Mouse (Mus musculus) ovary, postnatal 14 days (tissue): Measurements from ENCODE around the gene Lcat.

Experiments used
- DNase-seq: peaks from one replicate; pipeline ENCODE4 v3.0.0; 2022; ENCODE audit warnings: low spot score

Gene Lcat

DNA sequence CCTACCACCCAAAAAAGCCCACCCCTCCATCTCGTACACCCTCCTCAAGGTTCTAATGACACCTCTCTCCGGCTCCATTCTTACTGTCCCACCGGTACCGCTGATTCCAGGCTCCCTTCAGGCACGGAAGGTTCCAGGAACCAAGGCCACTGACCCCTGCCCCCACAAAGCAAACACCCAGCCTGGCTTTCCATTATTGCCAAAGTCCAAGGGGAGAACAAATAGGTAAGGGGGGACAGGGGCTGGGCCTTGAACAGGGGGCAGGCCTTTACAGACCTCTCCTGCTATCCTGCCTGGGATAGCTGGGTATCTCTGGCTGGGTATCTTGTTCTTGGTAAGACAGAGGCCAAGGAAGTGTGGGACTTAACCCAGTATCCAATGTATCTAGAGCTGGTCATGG lies 640 bp downstream of the Lcat start:
- no peak for DNase-seq

DNA sequence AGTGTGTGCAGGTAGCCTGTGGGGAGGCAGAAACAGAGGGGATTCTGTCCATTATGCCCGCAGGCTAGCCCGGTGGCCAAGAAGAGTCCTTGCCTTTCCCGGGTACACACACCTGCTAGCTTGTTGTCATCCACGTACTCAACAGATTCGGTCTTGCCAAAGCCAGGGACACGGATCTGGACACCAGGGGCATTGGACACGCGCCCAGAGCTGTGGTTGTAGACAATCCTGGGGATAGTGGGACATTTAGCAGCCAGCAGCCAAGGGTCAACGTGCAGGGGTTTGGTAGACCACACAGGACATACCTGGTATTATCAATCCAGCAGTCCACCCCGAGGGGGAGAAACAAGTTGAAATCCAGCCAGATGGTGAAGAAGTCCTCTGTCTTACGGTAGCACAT lies 1.2 kb downstream of the Lcat start:
- no peak for DNase-seq

DNA sequence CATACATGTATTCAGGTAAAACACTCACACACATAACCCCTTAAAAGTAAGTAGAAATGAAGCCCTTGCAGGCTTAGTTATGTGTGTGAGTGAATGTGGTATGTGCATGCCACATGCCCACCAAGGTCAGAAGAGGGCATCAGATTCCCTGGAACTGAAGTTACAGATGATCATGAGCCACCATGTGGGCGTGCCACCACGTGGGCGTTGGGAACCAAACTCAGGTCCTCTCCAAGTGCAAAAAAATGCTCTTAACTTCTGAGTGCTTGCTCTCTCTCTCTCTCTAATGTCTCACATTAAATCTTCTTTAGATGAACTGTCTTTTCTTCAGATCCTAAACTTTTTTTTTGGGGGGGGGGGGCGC lies 4.9 kb downstream of the Lcat start, which contains the start of gene Psmb10:
TSS of gene Psmb10 (minus strand) at position 139 of the 364 bp plus-strand sequence.
- no peak for DNase-seq

DNA sequence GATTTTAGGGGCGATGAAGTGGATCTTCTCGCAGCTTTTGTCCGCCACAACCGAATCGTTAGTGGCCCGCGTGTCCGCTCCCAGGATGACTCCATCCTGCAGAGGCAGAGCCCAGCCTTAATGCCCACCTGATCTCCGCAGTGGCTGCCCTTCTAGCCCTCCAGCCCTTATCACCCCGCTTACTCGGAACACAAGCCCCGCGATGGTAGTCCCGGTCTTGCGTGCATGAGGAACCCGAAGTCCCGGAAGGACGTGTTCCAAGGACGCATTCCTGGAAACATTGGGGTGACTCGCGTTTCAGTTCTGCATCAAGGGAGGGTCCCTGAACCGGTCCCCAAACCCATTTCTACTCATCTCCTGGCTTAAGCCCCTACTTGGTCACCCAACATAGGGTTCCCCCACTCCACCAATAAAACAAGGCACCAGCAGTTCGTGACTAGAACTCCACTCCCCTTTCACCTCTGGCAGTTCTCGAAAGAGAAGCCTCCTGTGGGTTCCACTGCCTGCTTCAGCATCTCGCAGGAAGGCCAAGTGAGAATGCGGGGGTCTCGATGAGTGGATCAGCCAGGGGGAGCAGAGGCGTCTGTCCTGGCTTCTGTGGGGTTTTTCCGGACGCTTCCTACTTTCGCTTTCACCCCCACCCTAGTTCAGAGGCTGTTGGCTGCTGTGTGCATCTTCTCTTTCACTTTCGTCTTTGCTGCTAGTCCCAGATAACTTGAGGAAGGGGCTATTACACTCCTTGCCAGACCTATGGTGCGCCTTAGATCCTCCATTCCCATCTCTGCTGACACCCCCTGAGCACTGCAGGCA lies 5.5 kb downstream of the Lcat start:
- DNase-seq = no peak

DNA sequence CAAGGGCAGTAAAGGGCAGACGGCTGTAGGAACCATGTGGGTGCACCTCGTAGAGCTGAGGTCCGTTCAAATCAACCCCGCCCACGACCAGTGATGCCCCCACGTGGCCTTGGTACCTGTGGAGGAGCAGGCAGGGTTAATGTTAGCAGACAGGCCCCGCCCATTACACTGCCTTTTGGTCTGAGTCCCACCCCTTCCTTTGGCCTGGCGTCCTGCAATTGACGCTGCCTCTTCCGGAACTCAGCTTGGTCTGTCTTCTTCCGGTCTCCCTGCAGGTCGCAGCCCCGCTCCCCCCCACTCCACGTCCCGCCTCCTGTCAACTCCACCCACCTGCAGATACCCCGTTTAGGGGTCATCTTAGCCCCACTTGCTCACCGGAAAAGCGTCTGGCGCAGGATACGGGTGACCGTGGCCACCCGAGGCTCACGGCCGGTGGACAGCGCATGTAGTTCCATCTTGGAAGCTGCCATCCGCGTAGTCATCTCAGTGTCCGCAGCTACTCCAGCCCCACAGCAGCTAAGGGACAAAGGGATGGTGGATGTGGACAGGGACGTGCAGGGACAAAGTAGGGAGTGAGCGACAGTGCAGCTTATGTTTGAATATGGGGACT lies 6.2 kb downstream of the Lcat start:
- DNase-seq = peak; percentile 72

DNA sequence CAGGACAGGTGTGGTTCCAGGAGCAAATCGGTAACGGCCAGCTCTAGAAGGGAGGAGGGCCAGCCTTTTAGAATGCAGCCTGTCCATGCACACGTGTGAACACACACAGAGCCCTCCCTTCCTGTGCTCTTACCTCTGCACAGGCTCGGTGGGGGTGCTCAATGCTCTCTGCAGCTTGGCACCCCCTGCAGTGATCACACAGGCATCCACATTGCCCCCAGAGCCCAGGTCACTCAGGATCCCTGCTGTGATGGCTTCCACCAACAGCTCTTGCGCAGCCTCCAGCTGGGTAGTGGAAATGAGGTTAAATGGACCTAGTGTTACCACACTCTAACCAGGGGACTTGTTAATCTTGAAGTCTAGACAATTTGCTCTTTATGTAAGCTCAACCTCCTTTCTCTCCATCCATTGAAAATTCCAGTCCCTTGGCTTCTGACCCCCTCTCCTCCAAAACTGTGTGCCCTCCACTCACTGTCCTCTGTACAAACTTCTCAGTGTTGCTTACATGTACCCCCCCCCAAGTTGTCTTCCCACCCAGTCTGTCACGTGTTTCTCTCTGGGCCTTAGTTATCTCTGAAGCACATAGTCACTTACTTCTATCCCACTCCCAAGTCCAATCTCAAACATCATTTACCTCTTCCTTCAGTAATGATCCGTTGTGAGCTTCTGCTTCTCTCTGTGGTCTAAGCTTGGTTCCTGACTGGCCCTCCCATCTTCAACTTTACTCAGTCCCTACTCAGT lies 7.1 kb downstream of the Lcat start:
- DNase-seq = no peak

DNA sequence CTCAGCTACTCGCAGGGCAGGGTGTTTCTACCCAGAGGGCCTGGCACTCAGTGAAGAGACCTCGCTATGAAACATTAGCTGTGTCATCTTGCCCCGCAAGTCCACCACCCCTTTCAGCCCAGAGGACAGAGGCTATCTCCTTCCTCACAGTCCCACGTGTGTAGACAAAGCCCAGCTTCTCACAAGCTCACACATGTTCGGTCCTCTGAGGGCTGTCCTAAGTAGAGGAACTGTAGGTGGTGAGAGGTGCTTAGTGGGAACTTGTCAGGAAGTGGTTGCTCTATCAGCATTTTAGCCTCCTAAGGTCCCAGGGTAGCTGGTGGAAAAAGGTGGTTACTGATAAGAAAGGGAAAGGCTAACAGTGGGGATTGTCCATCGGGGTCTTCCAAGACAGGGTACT lies 8.1 kb downstream of the Lcat start:
- DNase-seq = no peak

DNA sequence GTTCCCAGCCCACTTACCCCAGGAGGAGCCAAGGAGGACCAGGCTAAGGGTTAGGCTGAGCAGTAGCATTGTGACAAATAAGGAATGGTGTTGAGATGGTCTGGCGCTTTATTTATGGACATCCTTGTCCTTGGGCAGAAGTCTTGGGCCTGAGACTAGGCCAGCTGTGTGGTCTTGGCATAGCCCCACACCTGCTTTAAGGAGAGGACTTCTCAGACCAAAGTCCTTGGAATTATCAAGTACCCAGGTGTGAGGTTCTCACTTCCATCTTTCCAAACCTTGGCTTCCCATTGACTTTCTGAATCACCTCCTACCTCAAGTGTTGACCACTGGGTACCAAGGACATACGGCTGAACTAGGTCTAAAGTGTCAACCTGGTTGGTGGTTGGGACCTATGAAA lies 9.4 kb downstream of the Lcat start, which contains the start of gene Ctrl:
TSS of gene Ctrl (minus strand) at position 101 of the 400 bp plus-strand sequence.
- no peak for DNase-seq

DNA sequence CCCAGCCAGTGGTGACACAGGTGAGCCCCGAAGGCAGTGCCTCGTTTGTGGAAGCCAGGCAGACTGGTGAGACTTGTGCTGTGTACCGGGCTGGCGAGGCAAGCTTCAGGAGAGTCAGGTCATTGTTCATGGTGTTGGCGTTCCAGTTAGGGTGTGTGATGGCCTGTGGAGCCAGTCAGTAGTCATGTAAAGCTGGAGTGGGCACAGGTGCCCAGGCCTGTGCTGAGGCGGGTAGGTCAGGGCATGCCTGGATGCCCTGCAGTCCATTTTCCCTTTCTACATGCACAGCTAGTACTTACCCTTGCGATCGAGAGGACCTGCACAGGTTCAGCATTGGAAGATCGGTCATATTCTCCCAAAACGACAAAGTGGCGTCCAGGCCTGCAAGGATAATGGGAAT lies 10.7 kb downstream of the Lcat start:
- DNase-seq = no peak

DNA sequence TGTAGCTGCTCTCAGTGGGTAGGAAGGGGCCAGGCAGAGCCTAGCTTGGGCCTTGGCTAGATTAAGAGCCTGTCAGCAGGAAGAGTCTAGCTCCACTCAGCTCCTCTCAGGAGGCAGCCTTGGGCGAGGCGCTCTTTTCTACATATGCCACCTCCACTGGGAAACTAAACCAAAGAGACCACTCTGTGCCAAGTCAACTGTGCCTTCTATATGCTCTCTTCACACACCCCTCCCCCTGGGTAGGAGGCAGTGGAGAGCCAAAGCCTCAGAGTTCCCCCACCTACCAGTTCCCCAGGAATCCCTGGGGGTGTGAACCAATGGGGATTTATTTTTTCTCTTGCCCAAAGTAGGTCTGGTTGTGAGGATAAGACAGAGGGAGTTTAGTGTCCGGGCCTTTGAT lies 11.9 kb downstream of the Lcat start:
- DNase-seq = no peak

DNA sequence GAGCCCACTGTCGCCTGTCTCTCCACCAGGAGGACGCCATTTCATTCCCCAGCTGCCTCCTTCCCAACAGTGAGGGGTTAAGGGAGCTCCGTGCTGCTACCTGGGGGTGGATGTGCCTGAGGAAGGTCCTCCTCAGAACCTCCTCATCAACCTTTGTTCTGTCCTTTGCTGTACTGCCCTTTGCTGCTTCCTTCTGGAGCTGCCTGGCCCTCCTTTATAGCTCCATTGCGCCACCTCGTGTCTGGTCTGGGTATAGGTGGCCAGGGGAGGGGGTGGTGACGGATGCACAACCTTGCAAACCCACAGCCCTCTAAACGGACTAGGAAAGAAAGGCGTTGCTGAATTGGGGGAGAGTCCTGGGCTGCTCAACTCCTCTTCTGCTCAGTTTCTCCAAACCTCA lies 12.6 kb downstream of the Lcat start:
- peak; percentile 88 for DNase-seq

DNA sequence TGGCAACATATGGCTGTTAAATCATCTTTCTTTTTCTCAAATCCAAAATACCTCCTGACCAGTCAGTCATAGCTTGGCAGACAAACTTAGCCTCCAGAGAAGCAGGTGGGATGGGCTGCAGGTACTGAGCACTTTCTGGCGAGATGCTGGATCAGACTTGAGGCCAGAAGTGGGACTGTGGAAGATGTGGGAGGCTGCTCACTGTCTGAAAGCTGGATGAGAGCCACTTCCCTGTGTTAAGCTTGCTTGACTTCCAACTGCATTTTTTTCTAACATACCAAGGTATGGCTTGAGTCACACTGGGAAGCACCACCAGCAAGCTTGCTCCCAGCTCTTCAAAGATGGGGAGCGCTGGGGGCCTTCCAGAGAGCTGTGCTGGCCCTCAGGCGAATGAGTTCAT lies 18.1 kb downstream of the Lcat start:
- no peak for DNase-seq

DNA sequence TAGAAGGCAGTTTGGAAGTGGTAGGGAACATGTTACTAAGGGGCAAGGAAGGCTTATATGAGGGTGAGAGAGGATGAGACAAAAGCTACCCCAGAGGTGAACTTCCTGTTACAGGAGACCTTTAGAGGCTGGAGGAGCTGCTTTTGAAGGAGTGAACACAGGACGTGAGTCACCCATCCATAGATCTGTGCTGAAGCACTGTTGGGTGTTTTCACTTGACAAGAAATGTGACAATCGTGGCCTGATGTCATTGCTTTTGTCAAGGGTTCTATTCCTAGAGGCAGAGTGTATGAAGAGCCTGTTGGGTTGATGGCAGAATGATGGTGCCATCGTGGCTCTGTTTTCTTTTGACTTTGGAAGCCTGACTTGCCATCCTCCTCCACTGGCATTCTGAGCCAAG lies 23.8 kb downstream of the Lcat start:
- no peak for DNase-seq

DNA sequence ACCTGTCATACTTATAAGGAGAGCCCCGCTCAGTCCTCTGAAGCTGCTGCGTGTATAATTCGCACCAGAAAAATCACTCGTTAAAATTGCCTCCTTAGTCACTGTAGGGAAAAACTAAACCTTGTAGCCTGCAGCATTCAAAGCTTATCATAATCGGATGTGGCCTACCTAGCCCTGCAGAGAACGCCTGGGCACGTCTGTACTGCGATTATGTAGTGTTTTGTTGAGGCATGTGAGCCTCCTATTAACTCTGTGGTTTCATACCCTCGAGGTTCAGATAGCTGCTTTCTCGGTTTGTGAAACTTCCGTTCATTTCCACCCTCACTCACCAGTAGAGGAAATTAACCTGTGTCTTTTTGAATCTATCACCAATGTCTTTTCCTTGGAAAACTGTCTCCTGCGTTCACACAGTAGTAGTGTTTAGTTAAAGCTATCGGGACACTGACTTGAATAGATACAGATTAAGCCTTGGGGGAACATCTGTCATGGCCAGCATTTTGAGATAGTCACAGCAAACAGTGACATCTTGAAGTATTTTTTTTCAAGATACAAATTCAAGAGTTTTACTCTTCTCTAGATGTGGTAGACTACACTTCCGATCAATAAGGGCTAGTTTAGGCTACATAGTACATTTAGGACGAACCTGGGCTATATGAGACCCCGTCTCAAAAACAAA lies 42.1 kb downstream of the Lcat start:
- no peak for DNase-seq

DNA sequence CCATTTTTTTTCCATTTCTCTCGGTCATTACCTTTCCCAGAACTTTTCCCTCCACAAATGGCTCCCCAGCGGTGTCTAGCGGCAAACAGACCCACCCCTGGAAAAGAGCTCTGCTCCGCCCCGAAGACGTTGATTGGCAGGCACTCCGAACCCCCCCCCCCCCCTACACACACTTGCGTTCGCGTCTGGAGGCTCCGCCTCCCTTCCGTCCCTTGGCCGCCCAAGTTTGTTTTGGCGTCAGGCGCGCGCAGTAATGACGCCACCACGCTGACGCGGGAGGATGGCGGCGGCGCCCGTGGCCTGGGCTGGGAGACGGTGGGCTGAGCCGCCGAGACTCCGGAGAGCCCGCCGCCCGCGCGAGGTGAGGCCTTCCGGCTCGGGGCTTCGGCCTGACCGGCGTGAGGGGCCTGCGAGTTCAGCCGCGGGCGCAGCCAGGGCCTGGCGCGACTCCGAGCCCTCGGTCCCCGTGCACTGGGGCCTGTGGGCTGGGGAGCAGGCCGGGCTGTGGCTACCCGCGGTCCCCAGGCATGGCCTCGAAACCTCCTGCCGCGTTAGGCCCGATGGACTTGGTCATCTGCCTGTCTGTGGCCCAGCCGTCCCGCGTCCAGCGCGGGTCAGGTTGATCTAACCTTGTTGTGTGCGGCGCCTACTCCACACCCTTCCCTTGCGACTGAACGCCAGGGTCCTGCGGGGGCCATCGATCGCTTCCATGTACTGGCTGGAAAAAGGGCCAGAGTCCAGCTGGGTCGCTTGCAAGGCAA lies 42.8 kb downstream of the Lcat start, which contains the start of gene Pskh1:
TSS of gene Pskh1 (plus strand) at position 262 of the 761 bp plus-strand sequence.
- peak; percentile 91 for DNase-seq

DNA sequence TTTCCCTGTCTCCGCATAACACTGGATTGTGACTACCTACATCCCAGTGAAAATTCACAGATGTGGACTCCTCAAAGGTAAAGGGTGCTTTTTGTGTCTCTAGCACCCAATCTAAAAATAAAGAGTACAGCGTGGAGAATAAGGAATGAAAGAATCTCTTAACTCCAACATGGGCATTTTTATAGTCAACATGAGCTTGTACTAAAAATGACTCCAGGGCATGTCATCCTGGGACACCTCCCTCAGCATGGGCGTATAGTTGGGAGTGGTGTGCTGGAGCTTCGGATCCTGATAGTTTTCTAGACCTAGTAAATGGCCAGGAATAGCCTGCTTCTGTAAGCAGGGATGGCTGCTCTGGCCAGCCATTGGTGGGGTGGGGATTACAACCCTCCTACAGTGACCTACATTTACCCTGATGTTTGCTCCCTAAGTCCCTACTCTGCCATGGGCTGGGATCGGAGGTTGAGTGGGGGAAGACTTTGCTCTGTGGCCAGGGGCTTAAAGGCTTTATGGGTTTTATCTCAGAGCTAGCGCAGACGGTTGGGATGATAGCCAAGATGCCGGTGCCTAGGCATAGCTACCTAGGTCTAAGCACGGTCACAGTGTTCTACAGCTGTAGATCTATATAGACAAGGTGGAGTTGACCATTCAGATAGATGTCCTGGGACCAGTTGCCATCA lies 45.2 kb downstream of the Lcat start:
- DNase-seq = no peak

DNA sequence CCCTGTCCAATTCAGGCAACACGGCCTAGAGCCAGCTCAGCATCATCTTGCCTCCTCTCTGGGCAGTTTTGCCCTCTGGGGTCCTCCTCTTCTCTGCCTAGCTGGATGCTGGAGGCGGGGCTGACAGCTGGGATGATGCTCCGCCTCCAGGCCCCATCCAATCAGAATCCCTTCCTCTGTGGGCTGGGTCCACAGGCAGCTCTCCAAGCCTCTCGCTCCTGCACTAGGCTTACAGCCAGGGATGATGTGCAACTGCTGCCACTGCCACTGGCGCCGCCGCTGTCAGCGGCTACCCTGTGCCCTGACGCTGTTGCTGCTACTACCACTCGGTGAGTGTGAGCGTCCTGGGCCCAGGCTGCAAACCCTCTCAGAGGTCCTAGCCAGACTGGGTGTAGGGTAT lies 49.8 kb downstream of the Lcat start, which contains the start of gene Nrn1l:
TSS of gene Nrn1l (plus strand) at position 229 of the 400 bp plus-strand sequence.
- DNase-seq = peak; percentile 51

DNA sequence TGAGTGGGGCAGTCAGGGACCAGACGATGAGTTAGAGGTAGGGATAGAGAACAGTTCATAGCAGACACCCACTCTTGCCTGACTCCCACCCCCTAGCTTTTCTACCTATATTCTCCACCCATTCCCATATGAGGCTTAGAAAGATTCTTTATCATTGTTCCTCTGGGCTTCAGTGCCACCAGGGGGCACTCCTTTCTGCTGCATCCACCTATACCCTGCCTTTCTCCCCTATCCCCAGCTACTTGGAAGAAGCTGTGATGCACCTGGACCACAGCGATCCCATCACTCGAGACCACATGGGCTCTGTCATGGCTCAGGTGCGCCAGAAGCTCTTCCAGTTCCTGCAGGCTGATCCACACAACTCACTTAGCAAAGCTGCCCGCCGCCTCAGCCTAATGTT lies 50.8 kb downstream of the Lcat start:
- no peak for DNase-seq

DNA sequence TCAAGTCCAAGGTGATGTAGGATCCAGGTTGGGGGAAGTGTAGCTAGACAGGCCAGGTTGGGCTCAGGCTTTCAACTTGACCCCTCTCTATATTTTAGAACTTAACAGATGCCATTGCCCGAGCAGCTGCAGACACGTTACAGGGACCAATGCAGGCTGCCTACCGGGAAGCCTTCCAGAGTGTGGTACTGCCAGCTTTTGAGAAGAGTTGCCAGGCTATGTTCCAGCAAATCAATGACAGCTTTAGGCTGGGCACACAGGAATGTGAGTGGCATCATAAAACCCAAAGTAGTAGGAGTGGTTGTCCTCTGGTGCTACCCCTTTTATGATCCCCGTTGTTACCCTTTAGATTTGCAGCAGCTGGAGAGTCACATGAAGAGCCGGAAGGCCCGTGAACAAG lies 52.3 kb downstream of the Lcat start:
- no peak for DNase-seq

DNA sequence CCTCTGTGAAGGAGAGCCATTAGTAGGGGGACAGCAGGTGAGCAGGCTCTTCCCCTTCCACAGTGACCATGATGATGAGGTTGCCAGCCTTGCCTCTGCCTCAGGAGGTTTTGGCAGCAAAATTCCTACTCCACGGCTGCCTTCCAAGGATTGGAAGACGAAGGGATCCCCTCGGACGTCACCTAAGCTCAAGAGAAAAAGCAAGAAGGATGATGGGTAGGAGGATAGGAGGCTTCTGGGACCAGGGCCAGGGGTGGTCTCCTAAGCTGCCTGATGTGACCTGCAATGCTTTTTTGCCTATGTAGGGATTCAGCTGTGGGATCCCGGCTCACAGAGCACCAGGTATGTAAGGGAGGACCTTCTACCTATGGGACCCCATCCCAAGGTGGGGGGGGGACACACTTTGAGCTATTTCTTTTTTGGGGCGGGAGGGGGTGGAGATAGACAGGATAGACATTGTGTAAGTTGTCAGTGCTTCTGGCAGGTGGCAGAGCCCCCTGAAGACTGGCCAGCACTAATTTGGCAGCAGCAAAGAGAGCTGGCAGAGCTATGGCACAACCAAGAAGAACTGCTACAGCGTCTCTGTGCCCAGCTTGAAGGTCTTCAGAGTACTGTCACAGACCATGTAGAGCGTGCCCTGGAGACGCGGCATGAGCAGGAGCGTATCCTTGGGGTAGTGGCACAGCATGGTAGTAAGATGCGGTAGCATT lies 53.3 kb downstream of the Lcat start:
- no peak for DNase-seq
